Mouse (Mus musculus): ENCODE data around the gene Taf6l.

Taf6l gene

DNA sequence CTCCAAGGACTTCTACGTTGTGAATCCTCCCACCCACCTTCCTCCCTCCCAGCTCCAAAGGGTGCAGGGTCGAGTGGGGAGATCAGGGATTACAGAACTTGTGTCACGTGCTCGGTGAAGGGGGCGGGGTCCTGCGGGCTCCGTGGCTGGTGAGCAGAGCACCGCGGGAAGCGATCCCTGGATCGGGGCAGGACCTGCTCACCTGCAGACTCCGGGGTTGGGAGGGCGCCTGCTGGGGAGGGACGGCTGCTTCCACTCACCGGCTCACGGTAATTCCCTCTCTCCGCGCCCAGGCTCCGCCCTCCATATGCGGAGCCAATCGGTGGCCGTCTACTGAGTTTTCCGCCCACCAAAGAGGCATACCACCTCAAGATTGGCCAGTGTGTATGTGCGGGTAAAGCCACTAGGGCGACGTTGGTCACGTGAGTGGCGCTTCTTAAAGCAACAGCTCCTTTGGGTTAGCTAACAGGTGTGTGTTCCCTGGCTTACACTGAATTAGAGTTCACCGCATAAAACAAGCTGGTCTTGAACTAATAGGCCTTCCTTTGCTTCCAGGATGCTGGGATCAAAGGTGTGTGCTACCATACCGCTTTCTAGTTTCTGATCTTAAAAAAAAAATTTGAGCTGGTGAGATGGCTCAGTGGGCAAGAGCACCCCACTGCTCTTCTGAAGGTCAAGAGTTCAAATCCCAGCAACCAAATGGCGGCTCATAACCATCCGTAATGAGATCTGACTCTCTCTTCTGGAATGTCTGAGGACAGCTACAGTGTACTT is at the start of gene Taf6l:
Gene Taf6l (minus strand): TSS at position 410 of the 774 bp plus-strand sequence.
- peak; percentile 94 for DNase-seq (ENCODE audit: low read depth, low spot score)

DNA sequence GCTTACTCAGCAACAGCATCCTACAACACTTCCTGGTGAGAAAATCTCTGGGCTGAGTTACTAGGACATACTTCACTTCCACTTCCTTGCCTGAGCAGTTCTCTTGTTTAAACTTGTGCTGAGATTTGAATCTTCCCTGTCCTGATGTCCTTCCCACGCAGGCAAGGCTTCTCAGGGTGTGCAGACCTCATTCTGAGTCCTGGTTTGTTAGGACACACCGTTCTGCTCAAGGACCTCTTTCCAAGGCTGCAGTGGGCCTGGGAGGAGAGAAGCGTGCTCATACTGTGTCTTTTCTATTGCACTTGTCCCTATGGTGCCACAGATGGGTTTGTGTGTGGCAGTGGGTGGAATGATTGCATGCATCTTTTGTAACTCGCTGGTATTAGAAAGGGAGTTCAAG is 46.8 kb upstream of the Taf6l start:
- no peak for DNase-seq (ENCODE audit: low read depth, low spot score)

DNA sequence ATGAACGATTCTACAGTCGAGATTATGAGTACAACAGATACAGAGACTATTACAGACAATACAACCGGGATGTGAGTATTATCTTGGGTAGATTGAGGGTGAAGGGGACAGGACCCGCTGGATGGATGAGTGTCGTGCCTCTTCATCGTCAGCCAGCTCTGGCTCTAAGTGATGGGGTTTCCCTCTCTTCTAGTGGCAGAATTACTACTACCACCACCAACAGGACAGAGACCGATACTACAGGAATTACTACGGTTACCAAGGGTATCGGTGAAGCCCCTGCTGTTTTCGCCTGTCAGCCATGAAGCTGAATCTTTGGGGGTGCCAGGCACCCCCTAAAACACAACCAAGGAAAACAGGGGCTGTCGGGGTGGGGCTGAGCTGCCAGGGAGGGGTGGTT is 45.0 kb upstream of the Taf6l start:
- no peak for DNase-seq (ENCODE audit: low read depth, low spot score)

DNA sequence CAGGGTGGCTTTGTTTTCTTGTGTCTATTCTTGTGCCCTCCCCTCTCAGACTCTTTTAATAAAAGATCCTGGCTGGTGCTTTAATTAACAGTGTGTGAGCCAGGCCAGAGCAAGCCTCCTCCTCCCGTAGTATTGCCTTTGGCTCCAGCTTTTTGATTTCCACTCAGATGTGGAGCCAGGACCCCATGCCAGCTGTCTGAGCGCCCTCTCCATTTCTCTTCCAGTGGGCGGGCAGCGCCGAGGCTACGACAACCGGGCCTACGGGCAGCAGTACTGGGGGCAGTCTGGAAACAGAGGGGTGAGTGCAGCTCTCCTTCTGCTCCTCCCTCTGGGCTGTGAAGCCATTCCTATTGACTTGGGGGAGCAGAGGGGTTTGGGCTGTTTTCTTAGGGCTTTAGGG is 44.4 kb upstream of the Taf6l start:
- DNase-seq (ENCODE audit: low read depth, low spot score) = no peak

DNA sequence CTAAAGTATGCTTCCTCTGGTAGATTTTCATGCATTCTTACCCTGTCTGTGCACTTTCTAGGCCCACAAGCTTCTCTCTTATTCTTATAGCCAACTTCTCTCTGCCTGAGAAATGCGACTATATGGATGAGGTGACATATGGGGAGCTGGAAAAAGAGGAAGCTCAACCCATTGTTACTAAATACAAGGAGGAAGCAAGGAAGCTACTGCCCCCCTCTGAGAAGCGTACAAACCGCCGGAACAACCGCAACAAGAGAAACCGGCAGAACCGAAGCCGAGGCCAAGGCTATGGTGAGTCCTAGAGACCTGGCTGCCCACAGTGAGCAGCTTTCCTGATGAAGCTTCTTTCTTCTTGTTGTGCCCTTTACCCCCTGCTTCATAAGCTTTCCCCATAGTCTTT is 43.4 kb upstream of the Taf6l start, which contains the start of gene AC129217.1:
Gene AC129217.1 (plus strand): TSS at position 114 of the 400 bp plus-strand sequence.
- no peak for DNase-seq (ENCODE audit: low read depth, low spot score)

DNA sequence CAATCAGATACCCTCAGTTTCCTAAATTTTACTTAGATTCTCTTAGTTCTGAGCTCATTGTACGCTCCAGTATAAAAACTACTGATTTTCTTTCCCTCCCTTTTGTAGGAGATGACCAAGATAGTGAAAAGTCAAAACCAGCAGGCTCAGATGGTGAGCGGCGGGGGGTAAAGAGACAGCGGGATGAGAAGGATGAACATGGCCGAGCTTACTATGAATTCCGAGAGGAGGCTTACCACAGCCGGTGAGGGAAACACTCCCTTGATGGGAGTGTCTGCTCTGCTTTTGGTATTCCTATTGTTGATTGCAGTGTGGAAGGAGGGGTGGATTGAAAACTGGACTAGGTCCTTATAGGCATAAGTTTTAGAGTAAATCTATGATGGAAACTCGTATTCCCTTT is 36.5 kb upstream of the Taf6l start:
- no peak for DNase-seq (ENCODE audit: low read depth, low spot score)

DNA sequence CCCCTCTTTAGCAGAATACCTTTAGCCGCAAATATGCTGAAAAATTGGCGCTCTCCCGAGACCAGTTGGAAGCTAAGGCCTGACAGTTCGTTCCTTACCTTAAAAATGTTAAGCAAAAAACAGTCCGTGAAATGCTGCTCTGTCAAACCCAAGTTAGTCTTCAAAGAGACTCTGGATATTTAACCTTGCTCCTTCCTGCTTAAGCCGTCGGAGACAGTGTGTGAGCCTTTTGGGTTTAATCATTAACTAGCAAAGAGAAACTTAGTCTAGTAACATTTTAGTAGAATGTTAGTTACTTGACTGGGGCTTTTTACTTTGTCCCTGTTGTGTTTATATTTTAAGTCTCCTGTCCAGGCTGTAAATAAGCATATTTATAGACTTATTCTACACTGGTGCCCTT is 34.9 kb upstream of the Taf6l start:
- no peak for DNase-seq (ENCODE audit: low read depth, low spot score)

DNA sequence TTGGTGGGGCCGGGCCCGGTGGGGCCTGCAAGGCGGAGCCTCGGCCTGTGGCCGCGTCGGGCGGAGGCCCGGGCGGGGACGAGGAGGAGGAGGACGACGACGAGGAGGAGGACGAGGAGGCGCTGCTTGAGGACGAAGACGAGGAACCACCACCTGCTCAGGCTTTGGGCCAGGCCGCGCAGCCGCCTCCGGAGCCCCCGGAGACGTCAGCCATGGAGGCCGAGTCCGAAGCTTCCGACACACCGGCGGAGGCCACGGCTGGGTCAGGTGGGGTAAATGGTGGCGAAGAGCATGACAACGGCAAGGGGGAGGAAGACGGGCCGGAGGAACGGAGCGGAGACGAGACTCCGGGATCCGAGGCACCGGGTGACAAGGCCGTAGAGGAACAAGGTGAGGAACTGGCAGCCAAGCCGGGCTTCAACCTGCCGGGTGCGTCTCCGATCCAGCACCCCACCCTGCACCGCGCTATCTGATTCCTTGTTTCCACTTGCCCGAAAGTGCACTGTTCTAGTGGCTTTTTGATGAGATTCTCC is 34.3 kb upstream of the Taf6l start:
- no peak for DNase-seq (ENCODE audit: low read depth, low spot score)

DNA sequence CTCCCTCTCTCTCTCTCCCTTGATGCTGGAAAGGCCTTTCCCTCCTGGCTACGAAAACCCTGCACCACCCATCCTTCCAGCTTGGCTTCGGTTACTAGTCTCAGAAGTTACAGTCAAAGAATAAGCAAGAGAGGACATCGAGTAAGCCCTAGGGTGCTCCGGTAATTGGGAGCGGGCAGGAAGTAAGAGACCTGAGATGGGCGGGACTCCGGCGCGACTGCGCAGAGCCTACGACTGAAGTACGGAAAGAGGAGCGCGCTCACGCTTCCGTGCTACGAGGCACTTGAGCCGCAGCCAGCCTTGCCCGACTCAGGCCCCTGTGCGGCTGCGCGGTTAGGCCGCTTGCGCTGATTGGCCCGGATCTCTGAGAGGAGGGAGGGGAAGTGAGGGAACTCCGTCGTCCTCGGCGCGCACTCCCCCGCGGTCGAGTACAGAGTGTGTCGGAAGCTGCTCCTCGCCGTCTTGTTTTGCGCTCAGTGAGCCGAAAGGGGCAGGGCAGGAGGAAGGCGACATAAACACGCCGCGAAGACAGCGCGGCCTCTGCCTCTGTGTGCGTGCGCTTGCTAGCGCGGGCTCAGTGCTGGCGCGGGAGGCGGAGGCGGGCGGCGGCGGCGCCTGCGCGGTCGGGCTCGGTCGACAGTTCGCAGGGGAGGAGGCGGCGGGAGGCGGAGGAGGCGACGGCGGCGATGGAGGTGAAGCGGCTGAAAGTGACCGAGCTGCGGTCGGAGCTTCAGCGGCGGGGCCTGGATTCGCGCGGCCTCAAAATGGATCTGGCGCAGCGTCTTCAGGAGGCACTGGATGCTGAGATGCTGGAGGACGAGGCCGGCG is 33.6 kb upstream of the Taf6l start, which contains the start of gene Hnrnpul2:
Gene Hnrnpul2 (plus strand): TSS at position 415 of the 828 bp plus-strand sequence.
- DNase-seq (ENCODE audit: low read depth, low spot score) = peak; percentile 98

DNA sequence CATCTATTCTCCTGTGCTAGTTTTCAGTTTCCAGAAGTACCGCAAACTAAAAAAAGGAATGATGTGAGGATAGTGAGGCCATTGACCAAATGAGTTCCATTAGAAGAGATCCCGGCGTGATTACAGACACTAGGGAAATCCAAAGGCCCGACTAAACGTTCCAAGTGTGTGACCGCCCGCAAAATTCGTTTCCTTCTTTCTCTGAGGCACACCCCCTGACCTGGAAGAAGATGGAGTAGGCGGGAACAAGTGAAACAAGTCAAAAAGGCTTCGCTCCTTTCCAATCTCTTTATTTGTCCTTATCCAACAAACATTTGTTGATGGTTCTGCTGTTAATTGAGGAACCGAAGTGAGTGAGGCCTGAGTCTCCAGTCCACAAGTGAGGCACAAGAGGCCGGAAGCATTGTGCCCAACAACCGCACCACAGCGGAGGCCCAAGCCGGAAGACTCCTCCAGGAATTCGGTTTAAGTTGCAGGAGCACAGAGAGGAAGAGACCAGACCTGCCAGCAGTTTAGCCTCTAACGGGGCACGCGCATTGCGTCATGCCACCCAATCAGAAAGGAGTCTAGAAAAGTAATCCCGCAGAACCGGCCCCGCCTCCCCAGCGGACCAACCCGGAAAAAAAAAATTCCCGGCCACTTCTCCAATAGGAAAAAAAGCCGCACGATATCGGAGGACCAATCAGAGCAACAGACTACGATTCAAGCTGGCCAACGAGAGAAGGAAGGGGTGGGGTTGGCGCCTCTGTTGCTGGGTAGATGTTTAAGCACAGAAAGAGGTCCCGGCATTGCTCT is 32.8 kb upstream of the Taf6l start, which contains the start of gene Ttc9c:
Gene Ttc9c (minus strand): TSS at position 533 of the 795 bp plus-strand sequence.
- peak; percentile 98 for DNase-seq (ENCODE audit: low read depth, low spot score)

DNA sequence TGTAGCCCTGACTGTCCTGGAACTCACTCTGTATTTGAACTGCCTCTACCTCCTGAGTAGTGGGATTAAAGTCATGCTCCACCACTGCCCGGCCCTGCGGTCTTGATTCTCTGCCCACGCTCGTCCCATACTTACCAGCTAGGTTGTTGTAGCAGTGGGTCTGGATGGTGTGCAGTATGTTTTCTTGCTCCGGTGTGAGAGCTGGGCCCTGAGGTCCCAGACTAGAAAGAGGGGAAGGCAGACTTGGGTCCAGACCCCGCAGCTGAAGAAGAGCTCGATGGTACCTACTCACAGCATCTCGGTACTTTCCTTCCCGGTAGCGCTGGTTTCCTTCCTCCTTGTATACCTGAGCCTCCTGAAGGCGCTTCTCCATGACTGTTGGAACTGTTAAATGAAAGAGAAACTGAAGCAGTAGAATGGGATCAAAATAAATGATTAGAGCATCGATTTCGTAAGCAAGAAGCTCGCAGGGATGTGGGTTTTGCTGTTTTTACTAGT is 32.1 kb upstream of the Taf6l start:
- no peak for DNase-seq (ENCODE audit: low read depth, low spot score)

DNA sequence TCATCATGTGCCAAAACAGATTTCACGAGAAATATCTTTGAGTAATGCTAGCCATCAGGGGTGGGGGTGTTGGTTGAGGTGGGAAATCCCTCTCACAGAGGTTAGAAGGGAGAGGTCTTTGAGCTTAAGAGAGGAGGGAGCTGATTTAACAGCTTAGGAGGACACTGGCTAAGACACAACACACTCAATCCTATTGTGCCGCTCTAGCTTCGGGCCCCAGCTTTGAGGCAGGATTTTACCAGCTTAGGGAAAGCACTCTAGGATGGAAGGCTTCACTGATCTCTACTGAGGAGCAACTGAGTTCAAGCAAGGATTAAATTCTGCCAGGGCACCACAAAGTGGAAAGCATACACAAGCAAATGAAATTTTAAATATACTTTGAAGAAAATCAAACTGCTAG is 30.8 kb upstream of the Taf6l start:
- no peak for DNase-seq (ENCODE audit: low read depth, low spot score)

DNA sequence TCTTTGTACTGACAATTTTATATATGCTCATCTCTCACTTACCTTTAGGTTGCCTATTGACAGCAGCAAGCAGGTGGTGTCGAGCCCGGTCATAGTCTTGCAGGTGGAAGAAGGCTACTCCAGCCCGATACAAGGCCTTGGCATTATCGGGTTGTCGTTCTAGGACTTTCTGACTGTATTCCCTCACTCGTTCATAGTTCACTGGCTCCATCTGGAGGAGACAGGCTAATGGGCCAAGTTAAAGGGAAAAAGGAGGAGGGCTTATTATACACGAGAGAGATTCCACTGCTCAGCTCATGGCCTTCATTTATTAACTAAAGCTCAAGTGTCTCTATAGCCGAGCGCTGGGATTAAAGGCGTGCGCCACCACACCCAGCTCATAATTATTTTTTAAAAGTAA is 29.6 kb upstream of the Taf6l start:
- no peak for DNase-seq (ENCODE audit: low read depth, low spot score)

DNA sequence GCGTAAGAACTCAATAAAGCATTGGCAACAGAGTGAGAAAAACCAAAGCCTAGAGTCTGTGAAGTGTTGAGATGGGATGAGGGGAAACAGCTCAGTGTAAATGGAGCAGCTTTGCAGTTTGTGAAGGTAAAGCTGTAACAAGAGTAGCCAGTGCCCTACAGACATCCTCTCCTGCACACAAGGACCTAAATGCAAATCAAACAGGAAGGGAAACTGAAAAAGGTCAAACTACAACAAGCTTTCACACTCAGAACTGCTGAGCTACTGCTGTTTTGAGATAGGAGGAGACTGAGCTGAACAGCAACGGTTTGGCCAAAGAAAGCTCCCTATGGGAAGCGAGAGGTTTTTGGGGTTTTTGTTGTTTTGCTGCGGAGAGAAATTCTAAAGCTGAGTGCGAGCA is 20.6 kb upstream of the Taf6l start:
- no peak for DNase-seq (ENCODE audit: low read depth, low spot score)

DNA sequence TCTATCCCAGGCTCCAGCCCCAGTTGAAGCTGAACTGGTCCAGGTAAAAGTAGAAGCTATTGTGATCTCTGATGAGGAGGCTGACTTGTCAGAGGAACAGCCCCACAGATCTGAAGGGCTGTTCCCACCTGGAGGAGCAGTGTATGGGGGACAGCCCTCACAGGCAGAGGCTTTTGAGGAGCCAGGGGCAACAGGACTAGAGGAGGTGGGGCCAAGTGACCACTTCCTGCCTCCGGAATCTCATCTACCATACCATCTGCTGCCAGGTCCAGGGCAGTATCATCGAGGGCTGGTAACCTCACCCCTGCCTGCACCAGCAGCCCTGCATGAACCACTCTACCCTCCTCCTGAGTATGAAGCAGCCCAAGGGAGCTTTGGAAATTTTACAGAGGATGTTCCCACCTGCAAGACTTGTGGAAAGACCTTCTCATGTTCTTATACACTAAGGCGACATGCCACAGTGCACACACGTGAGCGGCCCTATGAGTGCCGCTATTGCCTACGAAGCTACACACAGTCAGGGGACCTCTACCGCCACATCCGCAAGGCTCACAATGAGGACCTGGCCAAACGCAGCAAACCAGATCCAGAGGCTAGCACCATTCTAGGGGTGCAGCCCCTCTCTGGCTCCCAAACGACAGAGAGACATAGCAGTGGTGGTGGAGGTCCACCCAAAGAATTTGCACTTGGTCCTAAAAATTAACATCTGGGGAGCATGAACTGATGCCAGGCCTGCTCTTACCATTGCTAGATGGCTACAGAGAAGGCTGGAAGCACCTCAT is 17.9 kb upstream of the Taf6l start:
- no peak for DNase-seq (ENCODE audit: low read depth, low spot score)

DNA sequence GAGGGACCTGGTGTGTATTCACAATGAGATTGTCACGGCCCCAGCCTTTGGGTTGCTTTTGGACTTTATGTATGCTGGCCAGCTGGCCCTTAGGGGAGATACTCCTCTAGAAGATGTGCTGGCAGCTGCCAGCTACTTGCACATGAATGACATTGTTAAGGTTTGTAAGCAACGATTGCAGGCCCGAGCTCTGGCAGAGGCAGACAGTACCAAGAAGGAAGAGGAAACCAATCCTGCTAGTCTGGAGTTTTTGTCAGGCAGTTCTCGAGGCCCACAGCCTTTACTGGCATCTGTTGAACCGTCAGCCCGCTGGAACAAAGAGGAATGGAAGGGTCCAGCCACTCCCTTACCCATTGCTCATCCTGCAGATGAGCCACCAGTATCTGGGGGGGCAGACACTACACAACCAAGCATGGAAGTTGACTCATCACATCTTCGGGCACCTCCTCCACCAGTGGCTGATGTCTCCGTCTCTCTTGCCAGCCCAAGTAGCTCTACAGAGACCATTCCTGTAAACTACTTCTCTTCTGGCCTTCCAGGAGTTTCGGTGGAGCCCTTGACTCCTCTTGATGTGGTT is 17.1 kb upstream of the Taf6l start:
- no peak for DNase-seq (ENCODE audit: low read depth, low spot score)

DNA sequence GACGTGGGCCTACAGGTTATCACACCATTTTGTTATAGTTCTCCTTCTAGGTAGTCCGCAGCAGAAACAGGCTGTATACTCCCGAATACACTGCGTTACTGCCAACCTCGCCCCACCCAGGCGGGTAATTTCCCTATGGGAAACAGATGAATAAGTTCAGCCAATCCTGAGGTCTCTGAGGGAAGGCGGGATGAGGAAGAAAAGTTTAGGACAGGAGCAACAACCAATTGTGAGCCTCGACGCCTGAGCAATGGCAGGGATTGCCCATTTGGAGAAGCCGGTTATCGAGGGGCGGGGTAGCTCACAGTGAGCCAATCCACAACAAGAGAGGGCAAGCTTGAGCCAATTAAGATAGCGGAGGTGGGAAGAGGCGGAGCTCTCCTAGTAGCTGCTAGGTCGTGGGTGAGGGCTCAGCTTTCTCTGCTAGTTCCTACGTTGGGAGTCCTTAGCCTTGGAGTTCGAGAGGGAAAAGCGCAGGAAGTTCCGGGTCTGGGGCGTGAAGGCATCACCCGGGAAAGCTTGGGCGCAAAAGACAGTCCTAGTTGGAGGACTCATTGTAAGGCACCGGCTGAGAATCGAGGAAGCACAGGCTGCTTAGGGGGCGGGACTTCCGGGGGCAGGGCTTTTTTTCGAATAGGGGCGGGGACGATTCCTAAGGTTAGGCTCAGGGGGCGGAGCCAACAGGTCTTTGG is 16.1 kb upstream of the Taf6l start, which contains the start of gene Zbtb3:
Gene Zbtb3 (plus strand): TSS at position 426 of the 692 bp plus-strand sequence.
- DNase-seq (ENCODE audit: low read depth, low spot score) = peak; percentile 97

DNA sequence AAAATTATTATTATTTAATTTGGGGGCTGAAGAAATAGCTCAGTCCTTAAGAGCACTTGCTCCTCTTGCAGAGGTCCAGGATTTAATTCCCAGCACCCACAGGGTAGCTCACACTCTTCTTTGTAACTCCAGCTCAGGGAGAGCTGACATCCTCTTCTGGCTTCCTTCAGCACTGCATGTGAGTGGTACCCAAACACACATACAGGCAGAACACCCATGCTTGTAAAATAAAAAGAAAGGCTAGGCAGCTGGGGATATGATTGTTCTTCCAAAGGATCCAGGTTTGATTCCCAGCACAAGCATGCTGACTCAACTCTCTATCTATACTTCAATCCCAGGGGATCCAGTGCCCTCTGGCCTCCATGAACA is 12.7 kb upstream of the Taf6l start:
- no peak for DNase-seq (ENCODE audit: low read depth, low spot score)

DNA sequence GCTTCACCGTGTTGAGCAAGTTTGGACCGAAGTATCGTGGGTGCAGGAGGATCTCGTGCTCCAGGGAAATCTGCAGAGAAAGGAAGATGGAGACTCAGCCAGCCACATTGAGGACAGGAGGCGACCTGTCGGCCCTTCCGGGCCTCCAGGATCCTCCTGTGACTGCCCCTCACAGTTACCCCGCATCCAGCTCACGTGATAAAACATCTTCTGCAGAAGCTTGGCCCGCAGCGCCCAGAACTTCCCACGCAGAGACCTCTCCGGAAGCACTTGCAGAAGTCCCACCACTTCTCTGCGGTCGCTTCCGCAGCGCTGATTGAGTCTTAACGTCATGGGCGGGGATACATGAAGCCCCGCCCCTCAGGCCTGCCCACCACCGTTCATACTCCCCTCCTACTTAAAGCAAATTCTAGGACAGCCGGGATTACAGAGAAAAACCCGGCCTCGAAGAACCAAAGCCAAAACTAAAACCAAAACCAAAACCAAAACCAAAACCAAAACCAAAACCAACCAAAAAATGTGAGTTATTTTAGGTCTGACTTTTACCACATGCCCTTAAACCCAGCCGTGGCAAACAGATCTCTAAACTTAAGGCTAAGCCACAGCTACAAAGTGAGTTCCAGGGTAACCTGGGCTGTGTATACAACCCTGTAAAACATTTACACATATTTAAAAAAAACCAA is 12.2 kb upstream of the Taf6l start, which contains the start of gene Polr2g:
Gene Polr2g (minus strand): TSS at position 314 of the 683 bp plus-strand sequence.
- peak; percentile 92 for DNase-seq (ENCODE audit: low read depth, low spot score)

Data from forelimb bud, embryonic 11.5 days (tissue).